Mouse (Mus musculus) thymus, adult 2 months (tissue): Measurements from ENCODE around the gene Snta1.

ENCODE experiments used
- CTCF ChIP-seq: fragments of 200-500 bp; IDR thresholded peaks from 2 replicates; pipeline ENCODE4 v1.5.1; 2012; ENCODE audit warnings: mild to moderate bottlenecking, control low read depth, low read length, moderate library complexity, borderline replicate concordance; ENCODE audit not compliant: control insufficient read depth, poor library complexity, insufficient read depth; ENCODE audit errors: extremely low read depth
- POLR2A ChIP-seq: fragments of 200-500 bp; IDR thresholded peaks from 2 replicates; pipeline ENCODE4 v1.6.1; 2012; ENCODE audit warnings: mild to moderate bottlenecking, low read length, control low read depth, moderate library complexity; ENCODE audit not compliant: control insufficient read depth, poor library complexity, insufficient read depth; ENCODE audit errors: extremely low read depth

DNA sequence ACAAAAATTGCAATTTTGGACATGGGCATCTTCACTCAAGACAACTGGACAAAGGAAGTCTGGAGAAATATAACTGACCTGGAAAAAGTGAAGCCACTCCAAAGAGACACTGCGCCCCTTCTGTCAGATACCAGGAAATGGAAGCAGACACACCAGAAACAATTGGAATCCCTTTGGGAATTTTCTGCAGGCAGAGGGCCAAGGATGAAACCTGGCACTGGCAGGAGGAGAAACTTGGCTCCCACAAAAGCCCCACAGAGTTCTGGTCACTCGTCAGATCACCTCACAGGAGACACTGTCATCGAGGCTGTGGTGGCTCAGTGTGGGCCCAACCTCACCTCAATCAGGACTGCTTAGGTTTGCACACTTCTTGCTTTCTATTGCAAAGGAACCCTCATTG lies 13.3 kb downstream of the Snta1 start:
- TF ChIP-seq CTCF (no peak), POLR2A (no peak)
